Mouse (Mus musculus): ENCODE measurements around the gene Golph3.

Golph3 gene

DNA sequence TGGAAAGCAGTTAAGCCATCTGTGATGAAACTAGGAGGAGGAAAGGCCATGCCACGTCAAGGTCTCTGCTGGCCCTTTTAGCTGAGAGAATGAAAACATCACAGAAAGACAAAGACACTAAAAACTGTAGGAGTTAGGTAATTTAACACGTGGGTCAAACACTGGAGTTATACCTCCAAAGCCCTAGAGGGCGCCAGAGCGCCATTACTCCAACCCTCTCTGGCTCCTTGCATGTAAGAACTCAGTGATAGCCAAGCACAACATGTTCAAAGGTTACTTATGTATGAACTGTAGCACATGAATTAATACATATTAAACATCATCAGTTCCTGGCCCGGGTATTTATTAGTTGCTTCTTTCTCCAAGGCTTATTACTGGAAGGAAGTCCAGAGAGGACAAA is 59.3 kb downstream of the Golph3 start:
- DNase-seq (ENCODE audit: low read depth) = peak; percentile 92

GRCm38 (mm10) chr15:12384679-12385078 is 63.4 kb downstream of the Golph3 start:
- DNase-seq (ENCODE audit: low read depth) = no peak

DNA sequence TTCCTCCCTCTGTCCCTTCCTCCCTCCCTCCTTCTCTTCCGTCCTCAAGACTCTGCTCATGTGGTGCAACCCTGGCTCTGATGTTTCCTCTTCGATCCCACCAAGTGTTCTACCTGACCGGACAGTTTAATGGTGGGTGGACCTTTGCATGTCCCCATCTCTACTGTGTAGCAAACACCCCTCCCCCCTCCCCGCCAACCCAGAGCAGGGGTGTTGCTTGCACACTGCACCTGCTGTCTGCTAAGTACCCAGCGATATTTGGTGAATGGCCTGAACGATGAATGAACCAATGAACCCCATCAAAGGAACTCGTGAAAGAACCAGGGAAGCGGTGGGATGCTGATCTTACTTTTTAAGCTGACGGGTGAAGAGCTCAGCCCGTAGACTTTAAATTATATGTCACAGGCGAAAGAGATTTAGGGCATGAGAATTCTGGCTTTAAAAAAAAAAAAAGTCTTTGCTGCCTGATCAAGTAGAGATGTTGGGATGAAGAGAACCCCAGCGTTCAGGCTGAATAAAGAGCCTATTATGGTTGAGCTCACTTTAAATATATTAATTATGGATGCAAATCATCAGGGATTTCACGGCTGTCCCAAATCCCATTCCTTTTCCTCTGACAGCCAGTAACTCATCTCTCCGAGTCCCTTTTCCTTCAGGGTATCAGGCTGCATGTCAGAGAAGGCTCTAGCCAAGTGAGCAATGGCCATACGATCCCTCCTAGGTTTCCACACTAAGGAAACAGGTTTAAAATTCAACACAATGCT is 67.7 kb downstream of the Golph3 start:
- DNase-seq (ENCODE audit: low read depth) = no peak

DNA sequence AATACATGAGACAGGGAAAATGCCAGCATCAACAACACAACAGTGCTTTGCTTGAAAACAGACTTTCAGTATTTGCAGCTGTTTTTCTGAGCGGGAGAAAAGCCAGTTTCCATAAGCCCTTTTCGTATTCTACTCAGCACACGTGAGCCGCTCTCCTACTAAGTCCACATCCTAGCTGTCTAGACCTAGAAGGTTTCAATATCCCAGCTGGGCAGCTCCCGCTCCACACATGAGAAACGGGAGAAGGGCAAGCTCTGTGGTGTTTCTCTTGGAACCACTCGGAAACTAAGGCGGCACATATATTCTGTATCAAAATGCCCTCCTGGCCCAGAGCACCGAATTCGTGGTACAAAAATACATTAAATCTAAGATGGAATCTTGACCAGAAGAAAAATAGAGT is 73.5 kb downstream of the Golph3 start:
- no peak for DNase-seq (ENCODE audit: low read depth)

DNA sequence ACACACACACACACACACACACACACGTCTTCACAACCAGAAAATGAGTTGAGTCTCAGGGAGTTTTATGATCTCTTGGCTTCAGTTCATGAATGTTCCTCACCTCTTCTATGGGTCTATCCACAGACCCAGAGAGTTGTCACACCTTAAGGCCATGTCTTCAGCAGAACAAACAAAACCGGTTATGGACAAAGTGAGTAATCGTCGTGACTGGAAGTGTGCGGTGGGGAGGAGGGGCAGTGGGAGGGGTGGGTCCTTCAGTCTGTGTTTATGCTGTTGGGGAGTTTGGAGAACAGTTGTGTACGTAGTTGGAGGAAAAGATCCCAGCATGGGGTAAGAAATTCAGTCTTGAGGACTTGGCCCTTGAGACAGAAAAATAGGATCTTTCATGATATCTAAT is 75.8 kb downstream of the Golph3 start:
- DNase-seq (ENCODE audit: low read depth) = no peak
